Mouse (Mus musculus): Measurements from ENCODE around the gene Fam3a. TPM values are rescaled to one million over a fixed set of nuclear protein-coding genes. Genes with fewer than 3 reads are reported as not detected.

The Fam3a gene
- polyA plus RNA-seq, 2 experiments from 2014 or later: 28.6 to 47.0 TPM

Other genes starting within 250 kb of the Fam3a start
- gene Tex28, start 225.4 kb downstream of the Fam3a start, polyA plus RNA-seq (2017; shearing (Covaris generic)): not detected
- 1 to 10 TPM; 2.9 to 3.1 TPM for gene Tktl1, start 216.0 kb downstream of the Fam3a start, polyA plus RNA-seq (2017; shearing (Covaris generic))
- 100 to 1,000 TPM; 199 to 249 TPM for gene Flna, start 143.5 kb downstream of the Fam3a start, polyA plus RNA-seq (2017; shearing (Covaris generic))
- 10 to 100 TPM; 35.0 to 53.2 TPM for gene Emd, start 138.6 kb downstream of the Fam3a start, polyA plus RNA-seq (2017; shearing (Covaris generic))
- gene Rpl10, start 122.5 kb downstream of the Fam3a start, polyA plus RNA-seq (2017; shearing (Covaris generic)): 1,000 to 10,000 TPM in 1 of 2 experiments, 100 to 1,000 TPM in 1; 597 to 1,460 TPM
- 10 to 100 TPM; 54.0 to 68.6 TPM for gene Taz, start 111.4 kb downstream of the Fam3a start, polyA plus RNA-seq (2017; shearing (Covaris generic))
- gene Dnase1l1, start 110.9 kb downstream of the Fam3a start, polyA plus RNA-seq (2017; shearing (Covaris generic)): 10 to 100 TPM; 23.0 to 31.1 TPM
- gene Atp6ap1, start 96.2 kb downstream of the Fam3a start, polyA plus RNA-seq (2017; shearing (Covaris generic)): 100 to 1,000 TPM; 165 to 225 TPM
- 100 to 1,000 TPM; 283 to 370 TPM for gene Gdi1, start 88.3 kb downstream of the Fam3a start, polyA plus RNA-seq (2017; shearing (Covaris generic))
- gene Fam50a, start 80.2 kb downstream of the Fam3a start, polyA plus RNA-seq (2017; shearing (Covaris generic)): 10 to 100 TPM; 65.9 to 68.7 TPM
- 1 to 10 TPM; 3.2 to 7.9 TPM for gene Plxna3, start 64.2 kb downstream of the Fam3a start, polyA plus RNA-seq (2017; shearing (Covaris generic))
- gene Lage3, start 39.7 kb downstream of the Fam3a start, polyA plus RNA-seq (2017; shearing (Covaris generic)): 10 to 100 TPM; 60.3 to 62.7 TPM
- gene Ubl4a, start 20.1 kb downstream of the Fam3a start, polyA plus RNA-seq (2017; shearing (Covaris generic)): 10 to 100 TPM; 60.0 to 78.5 TPM
- gene Slc10a3, start 19.9 kb downstream of the Fam3a start, polyA plus RNA-seq (2017; shearing (Covaris generic)): 10 to 100 TPM; 21.5 to 34.2 TPM
- gene Ikbkg, start within 50 bp of the Fam3a start, polyA plus RNA-seq (2017; shearing (Covaris generic)): 10 to 100 TPM; 44.7 to 65.1 TPM
- gene G6pdx, start 35.9 kb upstream of the Fam3a start, polyA plus RNA-seq (2017; shearing (Covaris generic)): 10 to 100 TPM; 33.3 to 41.4 TPM
- gene Gm6880, start 88.1 kb upstream of the Fam3a start, polyA plus RNA-seq (2017; shearing (Covaris generic)): not detected
- not detected for gene Olfr1326-ps1, start 181.6 kb upstream of the Fam3a start, polyA plus RNA-seq (2017; shearing (Covaris generic))
- gene Olfr1325, start 199.4 kb upstream of the Fam3a start, polyA plus RNA-seq (2017; shearing (Covaris generic)): not detected